Mouse (Mus musculus): ENCODE measurements around the gene Zfand2b. TPM values are rescaled to one million over a fixed set of nuclear protein-coding genes. Genes with fewer than 3 reads are reported as not detected.

The Zfand2b gene
- total and polyA plus RNA-seq, 3 experiments: 13.2 to 31.4 (median 17.4) TPM

- intact Hi-C loops (cut with DNase I): loop anchor here (1.0 to 5.0 kb wide), 2 partner anchors 11 to 72 kb away; no protein-coding TSS in a partner anchor
- DNase-seq: peak; percentile 87 to 90
- Histone ChIP-seq H3K4me1 (ENCODE audit: control insufficient read depth, insufficient read depth, low read length) (no peaks in the 10 kb centered on the region; the same call in 1 of the 2 replicates), H3K79me2 (replicated peaks; ENCODE audit: control insufficient read depth, insufficient read depth, low read length) (no peaks in the 10 kb centered on the region), H3K4me3 (peak within 1 kb of the TSS; percentile 51), H3K27ac (peak within 1 kb of the TSS; percentile 72), H3K9ac (ENCODE audit: low read depth, low read length) (peak within 1 kb of the TSS; percentile 75), H3K36me3 (ENCODE audit: control insufficient read depth, insufficient read depth, low read length) (no peaks in the 10 kb centered on the region), H3K27me3 (ENCODE audit: control insufficient read depth, insufficient read depth, low read length) (no peaks in the 10 kb centered on the region)
- under 1% methylated on average over 31 of the region's 31 CpGs for WGBS
- TF ChIP-seq EP300 (IDR thresholded peaks at IDR 0.05; ENCODE audit: insufficient read depth, low read depth, low read length) (no peak), POLR2A (IDR thresholded peaks at IDR 0.05; ENCODE audit: insufficient read depth, low read depth, low read length) (peak; percentile 57)
Measured at GRCm38 (mm10) chr1:75180105-75180590, 11.7 kb downstream of the Zfand2b start, which contains the start of gene Abcb6. Abcb6 (minus strand) TSS chr1:75180392.

GRCm38 (mm10) chr1:75180741-75181140, 12.3 kb downstream of the Zfand2b start:
- intact Hi-C loops (cut with DNase I): loop anchor here (1.0 to 5.0 kb wide), 2 partner anchors 11 to 72 kb away; no protein-coding TSS in a partner anchor
- H3K9ac ChIP-seq (ENCODE audit: low read depth, low read length): no peak overlapping the region
- H3K4me1 ChIP-seq (ENCODE audit: control insufficient read depth, insufficient read depth, low read length): no peaks in the 10 kb centered on the region; the same call in 1 of the 2 replicates
- H3K36me3 ChIP-seq (ENCODE audit: control insufficient read depth, insufficient read depth, low read length): no peaks in the 10 kb centered on the region
- H3K4me3 ChIP-seq: peak overlapping the region; percentile 51
- H3K27me3 ChIP-seq (ENCODE audit: control insufficient read depth, insufficient read depth, low read length): no peaks in the 10 kb centered on the region
- no peak for DNase-seq
- H3K79me2 ChIP-seq (replicated peaks; ENCODE audit: control insufficient read depth, insufficient read depth, low read length): no peaks in the 10 kb centered on the region
- WGBS: 42% methylated on average over 7 of the region's 7 CpGs
- H3K27ac ChIP-seq: no peak overlapping the region
- no peak for TF ChIP-seq CTCF (IDR thresholded peaks at IDR 0.05)
- no peak for TF ChIP-seq EP300 (IDR thresholded peaks at IDR 0.05; ENCODE audit: insufficient read depth, low read depth, low read length)
- no peak for TF ChIP-seq POLR2A (IDR thresholded peaks at IDR 0.05; ENCODE audit: insufficient read depth, low read depth, low read length)

- no peak for TF ChIP-seq CTCF (IDR thresholded peaks at IDR 0.05)
- TF ChIP-seq POLR2A (IDR thresholded peaks at IDR 0.05; ENCODE audit: insufficient read depth, low read depth, low read length): no peak
- TF ChIP-seq EP300 (IDR thresholded peaks at IDR 0.05; ENCODE audit: insufficient read depth, low read depth, low read length): no peak
- Histone ChIP-seq H3K9ac (ENCODE audit: low read depth, low read length) (no peak overlapping the region), H3K4me3 (no peak overlapping the region), H3K4me1 (ENCODE audit: control insufficient read depth, insufficient read depth, low read length) (no peaks in the 10 kb centered on the region; the same call in 1 of the 2 replicates), H3K27ac (no peak overlapping the region), H3K79me2 (replicated peaks; ENCODE audit: control insufficient read depth, insufficient read depth, low read length) (no peaks in the 10 kb centered on the region), H3K36me3 (ENCODE audit: control insufficient read depth, insufficient read depth, low read length) (no peaks in the 10 kb centered on the region), H3K27me3 (ENCODE audit: control insufficient read depth, insufficient read depth, low read length) (no peaks in the 10 kb centered on the region)
- 85% methylated on average over 4 of the region's 4 CpGs for WGBS
- no peak for DNase-seq
- intact Hi-C loops (cut with DNase I): loop anchor here (5.0 kb wide), 1 partner anchor 71 kb away; no protein-coding TSS in a partner anchor
Measured at GRCm38 (mm10) chr1:75181377-75181870, 13.0 kb downstream of the Zfand2b start.

GRCm38 (mm10) chr1:75182160-75182559, 13.7 kb downstream of the Zfand2b start:
- intact Hi-C loops (cut with DNase I): loop anchor here (5.0 kb wide), 1 partner anchor 70 kb away; no protein-coding TSS in a partner anchor

GRCm38 (mm10) chr1:75185495-75185894, 17.0 kb downstream of the Zfand2b start:
- H3K36me3 ChIP-seq (ENCODE audit: control insufficient read depth, insufficient read depth, low read length): no peaks in the 10 kb centered on the region; the same call in 1 of the 2 replicates
- TF ChIP-seq CTCF (IDR thresholded peaks at IDR 0.05) (no peak), EP300 (IDR thresholded peaks at IDR 0.05; ENCODE audit: insufficient read depth, low read depth, low read length) (no peak), POLR2A (IDR thresholded peaks at IDR 0.05; ENCODE audit: insufficient read depth, low read depth, low read length) (no peak)
- intact Hi-C loops (cut with DNase I): no loop called here
- H3K79me2 ChIP-seq (replicated peaks; ENCODE audit: control insufficient read depth, insufficient read depth, low read length): peaks cover 1% of the 10 kb centered on the region; the same call in 1 of the 2 replicates
- no peak overlapping the region for H3K27ac ChIP-seq
- WGBS: 92% methylated on average over 11 of the region's 11 CpGs
- no peak overlapping the region for H3K4me3 ChIP-seq
- no peaks in the 10 kb centered on the region for H3K27me3 ChIP-seq (ENCODE audit: control insufficient read depth, insufficient read depth, low read length)
- H3K9ac ChIP-seq (ENCODE audit: low read depth, low read length): no peak overlapping the region
- H3K4me1 ChIP-seq (ENCODE audit: control insufficient read depth, insufficient read depth, low read length): no peaks in the 10 kb centered on the region
- DNase-seq: no peak

More at GRCm38 (mm10) chr1:75182160-75182559, 13.7 kb downstream of the Zfand2b start:
- no peaks in the 10 kb centered on the region for H3K36me3 ChIP-seq (ENCODE audit: control insufficient read depth, insufficient read depth, low read length)
- no peaks in the 10 kb centered on the region for H3K27me3 ChIP-seq (ENCODE audit: control insufficient read depth, insufficient read depth, low read length)
- no peak for DNase-seq
- H3K4me3 ChIP-seq: no peak overlapping the region
- TF ChIP-seq CTCF (IDR thresholded peaks at IDR 0.05): peak; percentile 44
- no peak for TF ChIP-seq POLR2A (IDR thresholded peaks at IDR 0.05; ENCODE audit: insufficient read depth, low read depth, low read length)
- no peak for TF ChIP-seq EP300 (IDR thresholded peaks at IDR 0.05; ENCODE audit: insufficient read depth, low read depth, low read length)
- no peak overlapping the region for H3K27ac ChIP-seq
- H3K79me2 ChIP-seq (replicated peaks; ENCODE audit: control insufficient read depth, insufficient read depth, low read length): no peaks in the 10 kb centered on the region
- whole genome bisulfite sequencing: 72% methylated on average over 4 of the region's 4 CpGs
- no peaks in the 10 kb centered on the region; the same call in 1 of the 2 replicates for H3K4me1 ChIP-seq (ENCODE audit: control insufficient read depth, insufficient read depth, low read length)
- no peak overlapping the region for H3K9ac ChIP-seq (ENCODE audit: low read depth, low read length)

- intact Hi-C loops (cut with DNase I): no loop called here
Measured at GRCm38 (mm10) chr1:75187126-75187525, 18.7 kb downstream of the Zfand2b start.

More at GRCm38 (mm10) chr1:75187126-75187525, 18.7 kb downstream of the Zfand2b start:
- Histone ChIP-seq H3K9ac (ENCODE audit: low read depth, low read length) (no peak overlapping the region), H3K4me1 (ENCODE audit: control insufficient read depth, insufficient read depth, low read length) (peaks cover 4% of the 10 kb centered on the region), H3K79me2 (replicated peaks; ENCODE audit: control insufficient read depth, insufficient read depth, low read length) (peaks cover 3% of the 10 kb centered on the region; the same call in 1 of the 2 replicates), H3K27me3 (ENCODE audit: control insufficient read depth, insufficient read depth, low read length) (no peaks in the 10 kb centered on the region), H3K27ac (no peak overlapping the region), H3K36me3 (ENCODE audit: control insufficient read depth, insufficient read depth, low read length) (no peaks in the 10 kb centered on the region; the same call in 1 of the 2 replicates), H3K4me3 (no peak overlapping the region)
- no peak for TF ChIP-seq EP300 (IDR thresholded peaks at IDR 0.05; ENCODE audit: insufficient read depth, low read depth, low read length)
- no peak for TF ChIP-seq POLR2A (IDR thresholded peaks at IDR 0.05; ENCODE audit: insufficient read depth, low read depth, low read length)
- no peak for TF ChIP-seq CTCF (IDR thresholded peaks at IDR 0.05)
- DNase-seq: no peak

Data from heart, adult 2 months (tissue).